Mouse (Mus musculus): ENCODE measurements around the gene Dop1a. TPM values are rescaled to one million over a fixed set of nuclear protein-coding genes. Genes with fewer than 3 reads are reported as not detected.
"Not testable (repeated sequence)": the region's sequence is repeated elsewhere in the genome, so short reads cannot be mapped to it uniquely, and the experiment has no call there.

Dop1a gene
- polyA plus RNA-seq, 1 experiment from 2014 or later = 11.0 TPM

GRCm38 (mm10) chr9:86592676-86593668 is 126.0 kb downstream of the Dop1a start:
- no peak for ATAC-seq
- no peak overlapping the region for H3K9ac ChIP-seq
- no peaks in the 10 kb centered on the region for H3K9me3 ChIP-seq
- no peaks in the 10 kb centered on the region for H3K27me3 ChIP-seq (replicated peaks)
- H3K4me3 ChIP-seq (replicated peaks) = no peak overlapping the region
- 78% methylated on average over 19 of the region's 19 CpGs for WGBS
- H3K36me3 ChIP-seq = no peaks in the 10 kb centered on the region
- no peaks in the 10 kb centered on the region for H3K4me1 ChIP-seq (replicated peaks)
- no peak overlapping the region for H3K27ac ChIP-seq
- H3K4me2 ChIP-seq (replicated peaks) = no peak overlapping the region

GRCm38 (mm10) chr9:86594357-86594767 is 127.4 kb downstream of the Dop1a start:
- 47% methylated on average over 10 of the region's 10 CpGs for WGBS
- H3K36me3 ChIP-seq; H3K9me3 ChIP-seq; H3K4me2 ChIP-seq (replicated peaks); H3K9ac ChIP-seq; H3K27ac ChIP-seq; H3K4me1 ChIP-seq (replicated peaks); H3K4me3 ChIP-seq (replicated peaks); H3K27me3 ChIP-seq (replicated peaks): not testable (repeated sequence)
- ATAC-seq = peak; percentile 63

GRCm38 (mm10) chr9:86596983-86597382 is 130.0 kb downstream of the Dop1a start:
- not testable (repeated sequence) for H3K27ac ChIP-seq; ATAC-seq; H3K4me2 ChIP-seq (replicated peaks); H3K4me1 ChIP-seq (replicated peaks); H3K9me3 ChIP-seq; H3K4me3 ChIP-seq (replicated peaks); H3K9ac ChIP-seq; H3K27me3 ChIP-seq (replicated peaks); H3K36me3 ChIP-seq

- no peaks in the 10 kb centered on the region for H3K9me3 ChIP-seq
- H3K4me2 ChIP-seq (replicated peaks) = no peak overlapping the region
- no peak overlapping the region for H3K9ac ChIP-seq
- H3K4me3 ChIP-seq (replicated peaks) = no peak overlapping the region
- WGBS = 27% methylated on average over 8 of the region's 8 CpGs
- no peaks in the 10 kb centered on the region for H3K36me3 ChIP-seq
- no peak overlapping the region for H3K27ac ChIP-seq
- peak; percentile 74 for ATAC-seq
- no peaks in the 10 kb centered on the region for H3K4me1 ChIP-seq (replicated peaks)
- H3K27me3 ChIP-seq (replicated peaks) = no peaks in the 10 kb centered on the region
Observed at GRCm38 (mm10) chr9:86599723-86600303, 132.9 kb downstream of the Dop1a start.

Other genes with a start within 250 kb of the Dop1a start
- 4.5 and 5.1 TPM in 2 replicates for gene Ube2cbp, start 2.2 kb upstream of the Dop1a start, polyA plus RNA-seq (2015; fragmentation: Nextera tagmentation; extraction: Ambion mirVana)
- gene Pgm3, start 104.7 kb downstream of the Dop1a start, polyA plus RNA-seq (2015; fragmentation: Nextera tagmentation; extraction: Ambion mirVana) = 40.6 and 42.4 TPM in 2 replicates
- gene Rwdd2a, start 104.8 kb downstream of the Dop1a start, polyA plus RNA-seq (2015; fragmentation: Nextera tagmentation; extraction: Ambion mirVana) = 2.7 and 2.9 TPM in 2 replicates
- gene Me1, start 228.8 kb downstream of the Dop1a start, polyA plus RNA-seq (2015; fragmentation: Nextera tagmentation; extraction: Ambion mirVana) = 21.2 and 22.9 TPM in 2 replicates